Mouse (Mus musculus): Measurements from ENCODE around the gene Bak1. TPM values are rescaled to one million over a fixed set of nuclear protein-coding genes. Genes with fewer than 3 reads are reported as not detected.

The Bak1 gene
- polyA plus RNA-seq, 1 experiment from 2014 or later: 3.6 TPM

DNA sequence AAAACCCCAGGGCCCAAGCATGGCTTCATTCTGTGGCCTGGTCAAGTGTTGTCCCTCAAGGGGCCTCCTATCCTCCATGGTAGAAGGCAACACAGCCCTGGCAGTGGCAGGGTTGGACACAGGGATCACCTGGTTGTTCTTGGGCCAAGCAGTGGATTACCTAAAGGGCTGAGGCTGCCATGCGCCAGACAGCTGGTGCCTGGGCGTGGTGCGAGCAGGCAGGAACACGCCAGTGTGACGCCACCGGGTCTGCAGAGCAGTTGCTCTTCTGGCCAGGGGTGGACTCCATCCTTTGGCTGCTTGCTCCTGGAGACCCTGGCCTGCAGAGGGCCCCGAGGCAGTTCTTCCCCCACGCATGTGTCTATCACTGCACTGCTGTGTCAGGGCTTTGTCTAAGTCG is 45.0 kb upstream of the Bak1 start:
- no peaks in the 10 kb centered on the region for H3K9me3 ChIP-seq (ENCODE audit: control insufficient read depth, low read length)
- H3K4me3 ChIP-seq (ENCODE audit: low read depth, low read length): no peak overlapping the region
- no peaks in the 10 kb centered on the region for H3K36me3 ChIP-seq (ENCODE audit: control insufficient read depth, insufficient read depth, low read length)
- ATAC-seq (ENCODE audit: low FRiP score, low TSS enrichment): peak; percentile 54
- peak; percentile 77 for DNase-seq (ENCODE audit: low spot score)
- no peak for TF ChIP-seq CTCF (IDR thresholded peaks at IDR 0.05; ENCODE audit: low read depth)
- TF ChIP-seq EP300 (optimal IDR thresholded peaks at IDR 0.05): no peak
- H3K27me3 ChIP-seq (ENCODE audit: control insufficient read depth, insufficient read depth, low read length): no peaks in the 10 kb centered on the region
- H3K4me1 ChIP-seq (replicated peaks; ENCODE audit: control insufficient read depth, insufficient read depth): no peaks in the 10 kb centered on the region
- H3K9ac ChIP-seq (ENCODE audit: low read length): no peak overlapping the region
- peak overlapping the region; percentile 63 for H3K27ac ChIP-seq (replicated peaks)
- no peak overlapping the region for H3K4me2 ChIP-seq (replicated peaks; ENCODE audit: low read depth)
- 63% methylated on average over 9 of the region's 9 CpGs for WGBS

DNA sequence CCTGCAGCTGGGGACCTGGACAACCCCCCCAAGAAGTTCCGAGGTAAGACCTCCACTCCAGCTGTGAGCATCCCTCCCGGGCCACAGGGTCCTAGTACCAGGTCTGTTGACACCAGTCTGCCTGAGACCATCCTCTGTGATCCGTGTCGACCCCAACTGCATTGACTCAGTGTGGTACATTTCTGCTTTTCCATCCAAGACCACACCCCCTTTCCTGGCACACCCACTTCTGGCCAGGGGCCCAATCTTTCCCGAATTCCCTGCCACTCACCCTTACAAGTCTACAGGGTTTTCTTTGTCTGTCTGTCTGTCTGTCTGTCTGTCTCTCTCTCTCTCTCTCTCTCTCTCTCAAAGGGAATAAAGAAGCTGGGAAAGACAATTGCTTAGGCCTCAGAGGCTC is 44.3 kb upstream of the Bak1 start:
- Histone ChIP-seq H3K4me2 (replicated peaks; ENCODE audit: low read depth) (no peak overlapping the region), H3K4me1 (replicated peaks; ENCODE audit: control insufficient read depth, insufficient read depth) (no peaks in the 10 kb centered on the region), H3K9me3 (ENCODE audit: control insufficient read depth, low read length) (no peaks in the 10 kb centered on the region), H3K9ac (ENCODE audit: low read length) (no peak overlapping the region), H3K4me3 (ENCODE audit: low read depth, low read length) (no peak overlapping the region), H3K27ac (replicated peaks) (no peak overlapping the region), H3K27me3 (ENCODE audit: control insufficient read depth, insufficient read depth, low read length) (no peaks in the 10 kb centered on the region), H3K36me3 (ENCODE audit: control insufficient read depth, insufficient read depth, low read length) (no peaks in the 10 kb centered on the region)
- no peak for DNase-seq (ENCODE audit: low spot score)
- 58% methylated on average over 5 of the region's 5 CpGs for WGBS
- no peak for ATAC-seq (ENCODE audit: low FRiP score, low TSS enrichment)
- TF ChIP-seq CTCF (IDR thresholded peaks at IDR 0.05; ENCODE audit: low read depth) (no peak), EP300 (optimal IDR thresholded peaks at IDR 0.05) (no peak)

DNA sequence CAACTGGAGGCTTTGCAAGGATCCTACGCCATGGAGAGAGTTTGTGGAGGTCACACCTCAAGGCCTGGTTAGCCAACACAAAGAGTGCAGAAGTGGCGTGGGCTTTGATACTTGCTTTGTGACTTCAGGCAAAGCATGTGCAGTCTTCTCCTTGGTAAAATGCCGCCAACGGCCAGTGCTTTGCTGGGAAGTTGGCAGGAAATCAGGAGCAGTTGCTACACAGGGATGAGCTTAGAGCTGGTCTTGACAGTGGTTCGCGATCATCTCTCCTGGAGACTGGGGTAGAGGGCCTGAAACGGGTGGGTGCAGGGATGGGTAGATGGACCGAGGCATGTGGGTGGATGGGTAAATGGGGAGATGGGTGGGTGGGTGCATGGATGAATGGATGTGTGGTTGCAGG is 43.6 kb upstream of the Bak1 start:
- ATAC-seq (ENCODE audit: low FRiP score, low TSS enrichment) (no peak), DNase-seq (ENCODE audit: low spot score) (no peak)
- Histone ChIP-seq H3K27me3 (ENCODE audit: control insufficient read depth, insufficient read depth, low read length) (no peaks in the 10 kb centered on the region), H3K4me1 (replicated peaks; ENCODE audit: control insufficient read depth, insufficient read depth) (no peaks in the 10 kb centered on the region), H3K9ac (ENCODE audit: low read length) (no peak overlapping the region), H3K4me2 (replicated peaks; ENCODE audit: low read depth) (no peak overlapping the region), H3K27ac (replicated peaks) (no peak overlapping the region), H3K36me3 (ENCODE audit: control insufficient read depth, insufficient read depth, low read length) (no peaks in the 10 kb centered on the region), H3K9me3 (ENCODE audit: control insufficient read depth, low read length) (no peaks in the 10 kb centered on the region), H3K4me3 (ENCODE audit: low read depth, low read length) (no peak overlapping the region)
- no peak for TF ChIP-seq EP300 (optimal IDR thresholded peaks at IDR 0.05)
- TF ChIP-seq CTCF (IDR thresholded peaks at IDR 0.05; ENCODE audit: low read depth): no peak
- WGBS: 89% methylated on average over 8 of the region's 8 CpGs

DNA sequence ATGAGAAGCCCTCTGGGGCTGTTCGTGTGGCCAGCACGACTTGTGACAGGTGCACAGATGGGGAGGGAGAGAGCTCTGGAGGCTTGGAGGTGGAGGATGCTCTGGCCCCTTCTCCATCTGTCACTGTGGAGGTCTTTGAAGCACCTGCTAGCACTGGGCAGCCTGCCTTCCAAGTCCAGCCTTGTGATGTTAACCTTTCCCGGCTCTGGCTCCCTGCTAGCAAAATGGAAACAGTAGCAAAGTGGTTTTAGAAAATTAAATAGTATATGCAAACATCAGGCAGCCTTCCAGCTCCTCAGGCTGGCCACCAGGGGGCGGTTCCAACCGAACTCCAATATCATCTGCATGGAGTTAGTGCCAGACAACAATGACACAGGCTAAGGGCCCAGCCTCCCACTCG is 42.8 kb upstream of the Bak1 start:
- ATAC-seq (ENCODE audit: low FRiP score, low TSS enrichment): no peak
- no peak overlapping the region for H3K27ac ChIP-seq (replicated peaks)
- no peak overlapping the region for H3K4me3 ChIP-seq (ENCODE audit: low read depth, low read length)
- peak; percentile 75 for DNase-seq (ENCODE audit: low spot score)
- 52% methylated on average over 6 of the region's 6 CpGs for WGBS
- no peaks in the 10 kb centered on the region for H3K4me1 ChIP-seq (replicated peaks; ENCODE audit: control insufficient read depth, insufficient read depth)
- no peak overlapping the region for H3K4me2 ChIP-seq (replicated peaks; ENCODE audit: low read depth)
- peak; percentile 75 for TF ChIP-seq CTCF (IDR thresholded peaks at IDR 0.05; ENCODE audit: low read depth)
- TF ChIP-seq EP300 (optimal IDR thresholded peaks at IDR 0.05): no peak
- H3K36me3 ChIP-seq (ENCODE audit: control insufficient read depth, insufficient read depth, low read length): no peaks in the 10 kb centered on the region; the same call in 1 of the 2 replicates
- H3K9ac ChIP-seq (ENCODE audit: low read length): no peak overlapping the region
- H3K27me3 ChIP-seq (ENCODE audit: control insufficient read depth, insufficient read depth, low read length): no peaks in the 10 kb centered on the region
- H3K9me3 ChIP-seq (ENCODE audit: control insufficient read depth, low read length): no peaks in the 10 kb centered on the region

DNA sequence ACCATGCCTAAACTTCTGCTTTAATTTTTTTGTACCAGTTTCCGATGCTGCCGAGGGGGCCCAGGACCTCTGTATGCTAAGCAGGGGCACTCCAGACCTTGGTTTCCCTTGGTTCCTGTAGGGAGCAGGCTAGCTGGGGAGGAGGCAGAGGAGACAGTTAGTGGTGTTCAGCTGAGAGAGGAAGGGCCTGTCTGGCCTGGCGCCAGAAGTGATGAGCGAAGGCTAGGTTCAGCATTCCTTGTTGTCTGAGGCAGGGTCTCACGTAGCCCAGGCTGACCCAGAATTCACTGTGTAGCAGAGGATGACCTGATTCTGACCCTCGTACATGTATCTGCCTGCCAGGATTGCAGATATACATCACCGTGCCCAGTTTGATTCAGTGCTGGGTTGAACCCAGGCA is 42.1 kb upstream of the Bak1 start:
- no peak for ATAC-seq (ENCODE audit: low FRiP score, low TSS enrichment)
- WGBS: 88% methylated on average over 7 of the region's 7 CpGs

DNA sequence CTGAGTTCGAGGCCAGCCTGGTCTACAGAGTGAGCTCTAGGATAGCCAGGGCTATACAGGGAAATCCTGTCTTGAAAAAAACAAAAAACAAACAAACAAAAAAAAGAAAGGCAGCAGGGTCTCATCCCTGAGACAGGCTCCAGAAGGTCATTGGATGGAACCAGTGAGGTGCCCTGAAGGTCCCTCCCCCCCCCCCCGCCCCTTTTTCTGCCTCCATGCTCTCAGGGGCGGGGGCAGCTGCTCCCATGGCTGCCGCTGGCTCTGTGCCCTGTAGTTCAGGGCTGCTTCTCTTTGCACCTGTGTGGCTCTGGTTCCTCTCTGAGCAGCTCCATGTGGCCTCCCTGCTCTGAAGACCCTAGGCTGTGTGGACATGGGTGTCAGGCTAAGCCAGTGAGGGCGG is 40.3 kb upstream of the Bak1 start:
- no peaks in the 10 kb centered on the region for H3K9me3 ChIP-seq (ENCODE audit: control insufficient read depth, low read length)
- no peaks in the 10 kb centered on the region for H3K27me3 ChIP-seq (ENCODE audit: control insufficient read depth, insufficient read depth, low read length)
- no peak overlapping the region for H3K27ac ChIP-seq (replicated peaks)
- 66% methylated on average over 4 of the region's 5 CpGs for WGBS
- ATAC-seq (ENCODE audit: low FRiP score, low TSS enrichment) (no peak), DNase-seq (ENCODE audit: low spot score) (no peak)
- no peaks in the 10 kb centered on the region for H3K4me1 ChIP-seq (replicated peaks; ENCODE audit: control insufficient read depth, insufficient read depth)
- no peak for TF ChIP-seq EP300 (optimal IDR thresholded peaks at IDR 0.05)
- TF ChIP-seq CTCF (IDR thresholded peaks at IDR 0.05; ENCODE audit: low read depth): no peak
- H3K4me2 ChIP-seq (replicated peaks; ENCODE audit: low read depth): no peak overlapping the region
- H3K4me3 ChIP-seq (ENCODE audit: low read depth, low read length): no peak overlapping the region
- peak overlapping the region; percentile 27; the same call in 1 of the 2 replicates for H3K9ac ChIP-seq (ENCODE audit: low read length)
- no peaks in the 10 kb centered on the region; the same call in 1 of the 2 replicates for H3K36me3 ChIP-seq (ENCODE audit: control insufficient read depth, insufficient read depth, low read length)

More for the DNA sequence above, 42.1 kb upstream of the Bak1 start:
- H3K4me3 ChIP-seq (ENCODE audit: low read depth, low read length): no peak overlapping the region
- H3K4me1 ChIP-seq (replicated peaks; ENCODE audit: control insufficient read depth, insufficient read depth): no peaks in the 10 kb centered on the region
- H3K27ac ChIP-seq (replicated peaks): no peak overlapping the region
- no peak for DNase-seq (ENCODE audit: low spot score)
- H3K9ac ChIP-seq (ENCODE audit: low read length): no peak overlapping the region
- no peak overlapping the region for H3K4me2 ChIP-seq (replicated peaks; ENCODE audit: low read depth)
- H3K36me3 ChIP-seq (ENCODE audit: control insufficient read depth, insufficient read depth, low read length): no peaks in the 10 kb centered on the region; the same call in 1 of the 2 replicates
- H3K9me3 ChIP-seq (ENCODE audit: control insufficient read depth, low read length): no peaks in the 10 kb centered on the region
- TF ChIP-seq EP300 (optimal IDR thresholded peaks at IDR 0.05) (no peak), CTCF (IDR thresholded peaks at IDR 0.05; ENCODE audit: low read depth) (no peak)
- H3K27me3 ChIP-seq (ENCODE audit: control insufficient read depth, insufficient read depth, low read length): no peaks in the 10 kb centered on the region
